Mouse (Mus musculus) ES-Bruce4 (cell line): ENCODE measurements around the gene Pkd2.

Source experiments
- CTCF ChIP-seq: IDR thresholded peaks from one replicate; pipeline ENCODE4 v1.8.1; 2011; ENCODE audit warnings: low read depth, low read length
- POLR2A ChIP-seq: IDR thresholded peaks from one replicate; pipeline ENCODE4 v1.8.1; 2011; ENCODE audit warnings: low read length; ENCODE audit not compliant: insufficient read depth

DNA sequence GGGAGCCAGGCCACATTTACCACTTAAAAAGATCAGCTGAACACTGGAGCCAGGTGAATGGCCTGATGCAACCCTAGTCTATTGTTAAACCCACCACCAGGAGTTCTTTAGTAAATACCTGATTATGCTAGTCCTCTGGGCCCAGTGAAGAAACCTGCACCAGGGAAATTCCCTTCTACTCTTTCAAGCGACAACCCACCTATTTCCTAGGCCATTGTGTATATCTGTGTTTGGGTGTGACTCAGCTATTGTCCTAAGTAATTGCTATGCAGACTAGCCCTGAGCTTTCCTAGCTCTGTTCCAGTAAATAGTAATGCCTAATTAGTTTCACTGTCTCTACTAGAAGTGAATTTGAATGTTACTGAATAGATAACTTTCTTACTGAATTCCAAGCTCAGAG lies 16.4 kb upstream of the Pkd2 start:
- TF ChIP-seq CTCF (no peak), POLR2A (no peak)
